Mouse (Mus musculus) ES-CJ7 (cell line): Measurements from ENCODE around the gene Polr1e.
"Not testable (repeated sequence)": the region's sequence is repeated elsewhere in the genome, so short reads cannot be mapped to it uniquely, and the experiment has no call there.

ENCODE experiments used
- DNase-seq: peaks from one replicate; pipeline ENCODE4 v3.0.0; 2011; ENCODE audit warnings: low read depth, low spot score

Polr1e gene

DNA sequence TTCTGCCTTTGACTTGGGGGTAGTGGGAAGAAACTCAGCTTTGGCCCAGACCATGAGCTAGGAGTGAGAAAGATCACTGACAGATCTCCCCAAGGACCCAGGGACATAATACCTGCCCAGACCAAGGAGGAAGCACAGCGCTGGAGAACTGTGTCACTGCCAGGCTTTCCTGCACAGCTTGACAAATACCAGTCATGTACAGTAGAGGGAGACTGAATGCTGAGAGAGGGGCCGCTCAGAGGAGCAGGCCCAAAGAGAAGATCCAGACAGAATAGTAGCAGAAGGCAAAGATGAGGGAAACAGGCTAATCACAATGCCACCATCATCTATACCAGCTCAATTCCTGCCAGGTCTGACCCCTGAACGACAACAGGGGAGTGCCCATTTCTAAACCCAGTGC is 36.5 kb downstream of the Polr1e start:
- peak; percentile 24 for DNase-seq

DNA sequence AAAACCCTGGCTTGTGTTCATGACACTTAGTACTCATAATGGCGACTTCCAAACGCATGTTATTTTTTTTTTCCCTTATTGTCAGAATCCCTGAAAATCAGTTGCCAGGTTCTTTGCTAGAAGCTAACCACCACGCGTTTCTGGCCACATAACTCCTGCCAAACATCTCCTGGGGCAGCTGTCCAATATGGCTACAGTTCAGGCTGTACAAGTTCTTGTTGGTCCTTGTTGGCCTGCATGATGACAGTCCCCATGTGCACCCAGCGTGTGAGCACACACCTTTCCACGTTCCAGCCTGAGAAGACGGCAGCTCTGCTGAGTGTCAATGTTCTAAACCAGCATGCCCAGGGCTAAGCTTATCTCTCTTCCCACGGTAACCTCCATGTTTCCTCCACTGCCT is 37.1 kb downstream of the Polr1e start:
- no peak for DNase-seq

DNA sequence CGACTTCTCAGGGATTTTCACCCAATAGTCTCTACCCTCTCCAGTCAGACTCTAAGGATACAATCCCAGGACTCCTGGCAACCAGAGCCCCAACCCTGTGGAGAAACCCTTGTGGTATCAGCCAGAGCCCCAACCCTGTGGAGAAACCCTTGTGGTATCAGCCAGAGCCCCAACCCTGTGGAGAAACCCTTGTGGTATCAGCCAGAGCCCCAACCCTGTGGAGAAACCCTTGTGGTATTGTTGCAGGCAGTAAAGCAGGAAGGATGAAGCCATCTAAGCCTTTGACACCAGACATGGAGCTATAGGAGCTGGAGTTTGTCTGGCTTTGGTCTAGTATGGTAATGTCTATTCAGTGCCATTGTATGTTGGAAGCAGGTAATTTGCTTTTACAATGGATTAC is 45.5 kb downstream of the Polr1e start:
- DNase-seq: not testable (repeated sequence)

DNA sequence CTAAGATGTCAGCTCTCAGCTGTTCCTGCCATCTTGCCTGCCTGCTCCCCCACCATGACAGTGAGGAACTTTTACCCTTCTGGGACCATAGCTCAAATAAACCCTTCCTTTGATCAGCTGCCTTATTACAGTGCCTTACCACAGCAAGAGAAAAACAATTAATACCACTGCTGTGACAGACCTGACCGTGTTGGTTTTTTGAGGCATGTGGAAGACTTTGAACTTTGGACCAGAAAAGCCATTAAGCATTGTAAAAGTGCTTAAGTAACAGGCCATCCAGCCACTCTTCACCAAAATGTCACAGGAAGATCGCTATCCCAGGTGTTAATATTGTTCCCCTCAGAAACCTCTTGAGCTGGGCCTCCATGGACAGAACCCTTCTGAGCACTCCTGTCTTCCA is 46.2 kb downstream of the Polr1e start:
- no peak for DNase-seq

DNA sequence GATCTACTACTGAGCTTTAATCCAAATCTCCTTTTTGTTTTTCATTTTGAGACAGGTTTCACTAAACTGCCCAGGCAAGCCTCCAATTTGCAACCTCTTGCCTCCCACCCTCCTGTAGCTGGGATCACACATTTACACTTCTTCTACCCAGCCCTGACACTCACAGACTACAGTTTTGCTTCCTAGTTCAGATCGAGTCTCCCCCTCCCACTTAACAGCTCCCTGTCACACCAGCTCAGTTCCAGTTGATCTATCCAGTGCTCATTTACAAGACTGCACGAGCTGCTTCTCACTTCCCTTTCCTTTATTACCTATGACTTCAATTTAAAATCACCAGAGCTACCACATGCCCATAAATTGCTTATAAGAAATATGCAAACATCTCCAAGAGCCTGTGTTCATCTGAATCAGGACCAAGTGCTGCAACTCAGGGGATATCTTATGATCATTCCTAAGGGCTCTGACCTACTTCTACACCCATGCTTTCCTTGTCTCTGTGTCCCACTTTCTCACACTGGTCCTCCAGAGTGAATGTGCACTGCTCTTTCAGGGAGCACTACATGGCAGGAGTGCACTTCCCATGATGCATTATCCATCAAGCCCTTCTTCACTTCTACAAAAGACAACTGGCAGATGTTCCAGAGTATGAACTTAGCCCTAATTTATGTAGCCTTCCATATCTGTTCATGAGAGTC is 47.8 kb downstream of the Polr1e start:
- no peak for DNase-seq

DNA sequence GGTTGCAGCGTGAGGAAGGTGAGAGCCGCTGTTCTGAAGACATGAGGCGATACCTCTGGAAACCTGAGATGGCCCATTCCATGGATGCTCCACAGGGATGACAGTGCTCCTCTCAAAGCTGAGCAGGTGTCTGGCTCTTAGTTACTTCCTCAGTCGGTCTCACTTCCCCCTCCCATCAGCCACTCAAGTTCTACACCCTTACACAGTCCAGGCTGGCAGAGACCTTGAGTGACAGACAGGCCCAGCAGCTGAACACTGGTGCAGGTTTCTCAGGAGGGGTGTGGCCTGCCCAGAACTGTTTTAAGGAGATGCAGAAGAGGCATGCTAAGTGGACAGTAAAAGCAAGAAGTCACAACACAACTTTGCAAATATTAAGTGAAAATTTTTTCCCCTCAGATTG is 49.4 kb downstream of the Polr1e start:
- no peak for DNase-seq

DNA sequence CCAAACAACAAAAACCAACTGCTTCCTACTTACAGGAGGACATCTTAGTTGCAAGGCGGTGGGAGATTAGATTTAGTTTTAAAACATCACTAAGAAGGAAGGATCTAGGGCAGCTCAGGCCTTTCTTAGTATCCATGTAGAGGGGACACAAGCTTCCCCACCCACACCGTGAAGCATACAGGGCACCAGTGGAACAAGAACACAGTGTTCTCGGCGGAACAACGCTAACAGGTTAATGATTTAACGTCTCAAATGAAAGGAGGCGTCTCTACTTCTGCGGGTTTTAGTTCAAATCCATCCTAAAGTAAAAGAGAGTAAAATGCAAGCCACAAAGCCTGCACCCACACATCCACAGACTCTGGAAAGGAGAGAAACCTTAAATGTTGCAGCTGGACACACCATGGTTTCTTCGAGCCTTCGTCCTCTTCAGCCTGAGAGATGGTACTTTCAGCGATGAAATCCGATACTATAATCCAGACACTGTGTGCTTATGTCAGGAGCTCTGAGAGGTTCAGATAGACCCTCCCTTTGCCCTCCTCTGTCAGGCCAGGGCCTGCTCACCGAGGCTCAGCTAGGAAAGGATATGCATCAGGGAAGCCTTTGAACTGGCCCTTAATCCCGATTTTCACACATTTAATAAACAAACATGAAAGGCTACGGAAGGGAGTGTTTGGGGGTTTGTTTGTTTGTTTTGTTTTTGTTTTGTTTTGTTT is 54.0 kb downstream of the Polr1e start:
- DNase-seq: no peak

DNA sequence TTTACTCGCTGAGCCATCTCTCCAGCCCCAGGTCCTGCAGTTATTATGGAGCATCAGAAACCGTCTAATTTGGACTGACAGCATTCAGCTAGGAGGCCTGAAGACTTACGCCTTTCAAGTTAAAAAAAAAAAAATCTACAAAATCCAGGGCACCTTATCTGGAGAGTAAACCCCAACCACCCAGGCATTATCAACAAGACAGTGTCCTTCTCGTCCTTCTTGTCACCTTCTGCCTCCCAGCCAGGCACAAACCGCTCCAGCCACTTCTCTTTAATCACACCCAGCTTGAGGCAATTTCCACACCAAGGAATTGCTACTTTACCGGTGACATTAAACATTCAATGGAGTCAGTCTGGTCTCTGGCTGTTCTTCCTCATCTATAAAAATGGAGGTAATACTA is 55.2 kb downstream of the Polr1e start:
- no peak for DNase-seq

DNA sequence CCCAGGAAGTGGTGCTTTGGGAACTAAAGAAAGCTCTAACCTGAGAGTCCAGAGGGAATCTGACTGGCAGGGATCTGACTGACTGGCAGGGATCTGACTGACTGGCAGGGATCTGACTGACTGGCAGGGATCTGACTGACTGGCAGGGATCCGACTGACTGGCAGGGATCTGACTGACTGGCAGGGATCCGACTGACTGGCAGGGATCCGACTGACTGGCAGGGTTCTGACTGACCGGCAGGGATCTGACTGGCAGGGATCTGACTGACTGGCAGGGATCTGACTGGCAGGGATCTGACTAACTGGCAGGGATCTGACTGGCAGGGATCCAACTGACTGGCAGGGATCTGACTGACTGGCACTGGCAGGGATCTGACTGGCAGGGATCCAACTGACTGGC is 62.7 kb downstream of the Polr1e start:
- not testable (repeated sequence) for DNase-seq

DNA sequence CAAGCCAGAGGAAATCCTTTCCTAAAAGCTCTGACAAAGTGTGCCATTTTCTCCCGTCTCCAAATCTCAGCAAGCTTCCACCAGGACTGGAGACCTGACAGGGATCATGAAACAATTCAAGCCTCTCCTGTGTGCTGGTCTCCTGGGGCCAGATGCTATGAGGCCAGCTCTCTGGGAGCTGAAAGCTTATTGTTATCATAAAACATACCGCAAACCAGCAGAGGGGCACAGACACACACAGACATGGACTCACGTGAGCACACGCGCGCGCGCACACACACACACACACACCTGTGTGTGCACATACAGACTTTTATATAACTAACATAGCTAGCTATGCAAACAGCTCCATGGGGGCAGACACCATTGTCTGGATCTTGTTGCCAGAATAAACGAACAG is 64.6 kb downstream of the Polr1e start:
- DNase-seq: no peak

DNA sequence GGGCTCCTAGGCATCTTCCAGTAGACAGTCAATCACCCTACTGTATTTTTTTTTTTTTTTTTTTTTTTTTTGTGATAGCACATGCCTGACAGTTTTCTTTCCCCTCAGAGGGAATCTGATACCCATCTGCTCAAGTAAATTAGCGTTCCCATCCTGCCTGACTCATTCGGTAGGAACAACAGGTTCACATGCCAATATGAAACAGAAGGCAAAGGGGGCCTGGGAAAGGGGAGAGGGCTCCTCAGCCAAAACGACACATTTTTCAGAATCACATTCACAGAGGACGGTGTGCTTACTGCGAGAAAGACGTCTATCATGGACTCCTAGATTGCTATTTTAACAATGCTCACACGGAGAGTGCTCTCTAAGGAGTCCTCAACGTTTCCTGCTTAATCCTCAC is 65.1 kb downstream of the Polr1e start:
- no peak for DNase-seq

DNA sequence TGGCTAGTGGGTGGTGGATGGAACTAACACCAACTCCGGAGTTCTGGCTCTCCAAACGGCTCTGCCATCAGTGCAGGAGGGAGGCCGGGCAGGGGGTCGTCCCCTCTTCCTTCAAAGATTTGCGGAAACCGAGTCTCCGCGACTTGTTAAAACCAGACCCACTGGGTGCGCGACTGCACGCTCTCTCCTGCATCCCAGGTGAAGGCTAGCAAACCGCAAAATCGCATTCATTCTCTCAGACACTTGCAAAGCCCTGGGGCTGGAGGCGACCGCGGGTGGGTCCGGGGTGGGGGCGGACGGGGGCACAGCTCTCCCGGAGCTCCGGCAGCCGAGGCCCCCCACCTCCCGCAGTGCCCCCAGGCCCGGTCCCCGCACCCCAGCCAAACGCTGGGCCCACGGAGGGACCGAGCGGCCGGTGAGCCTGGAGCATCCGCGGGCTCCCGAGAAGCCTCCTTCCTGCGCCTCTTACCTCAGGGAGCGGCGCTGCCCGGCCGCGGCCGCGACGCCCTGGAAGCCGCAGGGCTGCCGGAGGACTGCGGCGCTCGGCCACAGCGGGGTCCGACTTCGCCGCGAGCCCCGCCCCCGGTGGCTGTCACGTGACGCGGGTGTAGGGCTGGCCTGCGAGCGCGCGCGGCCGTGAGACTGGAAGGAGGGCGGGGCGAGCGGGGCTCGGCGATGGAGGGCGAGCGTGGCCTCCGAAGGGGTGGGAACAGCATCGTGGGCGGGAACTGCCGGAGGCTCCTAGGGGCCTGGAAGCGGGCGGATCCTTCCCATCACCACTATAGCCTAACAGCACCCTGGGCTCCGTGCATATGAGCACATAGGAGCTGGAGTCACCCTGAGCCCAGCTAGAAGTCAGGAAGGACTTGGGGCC is 65.9 kb downstream of the Polr1e start, which contains the start of gene Fbxo10:
Fbxo10 (minus strand) TSS at position 584 of the 874 bp plus-strand sequence.
- peak; percentile 94 for DNase-seq

DNA sequence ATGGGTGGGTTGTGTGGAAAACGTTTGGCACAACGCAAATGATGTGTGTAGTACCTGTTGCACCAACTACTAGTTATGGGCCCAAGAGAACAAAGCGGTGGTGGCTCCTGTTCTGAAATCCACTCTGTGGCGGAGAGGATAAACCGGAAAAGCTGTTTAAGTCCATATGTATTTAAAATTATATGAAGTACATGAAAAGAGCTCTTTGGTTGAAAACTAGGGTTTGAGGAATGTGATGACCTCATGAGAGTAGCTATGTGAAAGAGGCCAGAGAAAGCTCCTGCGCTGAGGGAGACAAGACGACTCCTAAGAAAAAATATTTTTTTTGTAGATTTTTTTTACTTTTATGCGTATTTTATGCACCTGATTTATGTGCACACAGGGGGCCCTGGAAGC is 66.5 kb downstream of the Polr1e start:
- DNase-seq: no peak
